Mouse (Mus musculus) forebrain, embryonic 11.5 days (tissue): ENCODE measurements around the gene R3hcc1l. TPM values are rescaled to one million over a fixed set of nuclear protein-coding genes. Genes with fewer than 3 reads are reported as not detected.

Source experiments
- ATAC-seq: fragments of 200-750 bp; cut with Nextera tagmentation; replicated peaks from 2 replicates; pipeline ENCODE4 v1.8.0; 2017; ENCODE audit warnings: moderate TSS enrichment; ENCODE audit not compliant: low FRiP score
- DNase-seq: peaks from one replicate; pipeline ENCODE4 v3.0.0-alpha.2; 2017; ENCODE audit warnings: low spot score
- H3K27ac ChIP-seq: fragments of 300-500 bp; sonication (generic); 2 replicates; pipeline ENCODE4 v1.5.1; 2014; ENCODE audit warnings: low read depth, low read length
- H3K27me3 ChIP-seq: fragments of 300-500 bp; sonication (generic); 2 replicates; pipeline ENCODE4 v1.6.1; 2014; ENCODE audit warnings: mild to moderate bottlenecking, low read length, mixed read lengths; ENCODE audit not compliant: control insufficient read depth, insufficient read depth
- H3K36me3 ChIP-seq: fragments of 300-500 bp; sonication (generic); 2 replicates; pipeline ENCODE4 v1.6.1; 2014; ENCODE audit warnings: mild to moderate bottlenecking, low read length, moderate library complexity, mixed read lengths; ENCODE audit not compliant: control insufficient read depth, insufficient read depth
- H3K4me1 ChIP-seq: fragments of 300-500 bp; sonication (generic); replicated peaks from 2 replicates; pipeline ENCODE4 v1.6.1; 2014; ENCODE audit warnings: low read length, mixed read lengths; ENCODE audit not compliant: control insufficient read depth, insufficient read depth
- H3K4me2 ChIP-seq: fragments of 300-500 bp; sonication (generic); 2 replicates; pipeline ENCODE4 v1.6.1; 2014; ENCODE audit warnings: low read depth, mild to moderate bottlenecking, low read length, moderate library complexity, mixed read lengths; ENCODE audit not compliant: severe bottlenecking
- H3K4me3 ChIP-seq: fragments of 300-500 bp; sonication (generic); 2 replicates; pipeline ENCODE4 v1.5.1; 2014; ENCODE audit warnings: low read depth, low read length
- H3K9ac ChIP-seq: fragments of 300-500 bp; sonication (generic); 2 replicates; pipeline ENCODE4 v1.6.1; 2014; ENCODE audit warnings: low read length
- H3K9me3 ChIP-seq: fragments of 300-500 bp; sonication (generic); 2 replicates; pipeline ENCODE4 v1.6.1; 2016; ENCODE audit warnings: low read length, mixed read lengths; ENCODE audit not compliant: control insufficient read depth
- WGBS: fragments of 180-500 bp; shearing (Covaris S2); extraction: QIAGEN DNeasy Blood & Tissue Kit; methylation state at CpG from one replicate; pipeline ENCODE4 v1.1.7; 2014; 5-methylcytosine and 5-hydroxymethylcytosine counted together
- polyA plus RNA-seq: library from polyadenylated mRNA; unstranded; fragments of >200 nt; fragmentation: Nextera tagmentation; extraction: Ambion mirVana; gene quantifications from 2 replicates; pipeline ENCODE4 v1.2.1, GENCODE M21; 2014

The R3hcc1l gene
- polyA plus RNA-seq, 1 experiment from 2014 or later: 25.7 TPM

DNA sequence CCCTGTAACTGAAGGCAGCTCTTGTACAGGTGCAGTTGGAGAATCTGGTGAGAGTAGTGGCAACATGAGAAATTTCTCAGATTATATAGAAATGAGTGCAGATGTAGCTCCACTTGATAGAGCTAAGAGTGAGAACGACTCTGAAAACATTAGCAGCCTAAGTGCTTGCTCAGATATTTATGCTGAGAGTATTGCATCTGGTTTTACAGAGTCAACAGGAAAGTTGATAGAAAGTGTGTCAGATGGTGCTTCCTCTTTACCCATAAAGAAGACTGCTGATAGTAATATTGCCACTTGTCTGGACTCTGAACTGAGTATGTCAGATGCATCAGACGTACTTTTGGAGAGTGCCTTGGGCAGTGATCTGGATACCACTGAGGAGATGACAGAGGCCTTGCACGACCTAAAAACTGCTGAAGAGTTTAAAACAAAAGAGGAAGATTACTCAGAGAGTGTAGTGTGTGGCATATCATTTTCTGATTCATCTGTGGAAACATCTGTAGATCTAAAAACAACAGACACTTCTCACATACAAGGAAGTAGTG, 45.2 kb downstream of the R3hcc1l start:
- 86% methylated on average over 3 of the region's 3 CpGs for WGBS
- Histone ChIP-seq H3K9me3 (no peaks in the 10 kb centered on the region), H3K27me3 (no peaks in the 10 kb centered on the region), H3K4me2 (no peak overlapping the region), H3K4me1 (no peaks in the 10 kb centered on the region), H3K36me3 (no peaks in the 10 kb centered on the region), H3K4me3 (no peak overlapping the region), H3K9ac (no peak overlapping the region), H3K27ac (no peak overlapping the region)
- ATAC-seq (no peak), DNase-seq (no peak)

DNA sequence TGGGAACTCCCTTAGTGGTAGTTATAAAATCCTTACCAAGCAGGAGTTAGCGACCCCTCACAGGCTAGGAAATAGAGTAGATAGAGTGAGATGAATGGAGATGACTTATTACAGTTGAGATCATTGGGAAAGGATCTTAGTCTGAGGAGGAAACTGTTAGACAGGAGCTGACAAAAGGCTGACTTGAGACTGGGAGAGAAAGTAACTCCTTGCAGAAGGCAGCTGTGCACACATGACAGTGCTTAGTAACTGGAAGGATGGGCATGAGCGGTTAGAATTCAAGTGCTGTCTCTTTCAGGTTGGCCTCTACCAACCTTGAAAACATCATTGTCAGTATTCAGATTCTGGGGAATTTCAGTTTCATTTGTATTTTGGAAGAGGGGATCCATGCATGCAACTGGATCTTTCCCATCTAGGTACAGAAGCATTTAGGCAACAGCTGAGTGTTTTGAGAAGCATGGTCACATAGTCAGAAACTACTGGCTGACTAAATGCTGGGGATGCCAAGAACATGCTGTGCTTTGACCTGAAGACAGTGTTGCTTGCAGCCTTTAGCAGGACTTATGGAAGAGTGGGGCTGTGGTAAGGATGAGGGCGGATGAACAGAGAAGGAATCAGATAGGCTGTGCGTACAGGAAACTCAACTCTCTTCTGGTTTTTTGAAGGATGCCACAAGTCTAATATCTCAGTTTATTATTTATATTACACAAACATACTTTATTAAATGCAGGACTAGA, 47.9 kb downstream of the R3hcc1l start:
- 97% methylated on average over 4 of the region's 4 CpGs for WGBS

DNA sequence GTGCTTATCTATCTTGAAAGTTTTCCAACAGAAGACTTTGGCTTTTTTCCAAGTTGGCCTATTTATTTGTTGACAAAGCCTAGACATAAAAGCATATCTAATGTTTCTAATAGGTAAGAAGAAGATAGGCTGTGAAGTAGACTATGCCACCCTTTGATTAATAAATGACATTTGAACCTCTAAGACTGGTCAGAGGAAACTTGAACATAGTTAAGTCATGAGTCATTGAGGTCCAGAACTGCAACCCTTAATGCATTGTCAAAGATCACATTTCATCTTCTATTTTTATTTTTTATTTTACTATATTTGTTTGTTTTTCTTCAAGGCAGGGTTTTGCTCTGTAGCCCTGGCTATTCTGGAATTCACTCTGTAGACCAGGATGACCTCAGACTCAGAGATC, 48.5 kb downstream of the R3hcc1l start:
- no peaks in the 10 kb centered on the region for H3K4me1 ChIP-seq
- DNase-seq (no peak), ATAC-seq (no peak)
- H3K9me3 ChIP-seq: no peaks in the 10 kb centered on the region
- H3K27ac ChIP-seq: no peak overlapping the region
- no peaks in the 10 kb centered on the region for H3K36me3 ChIP-seq
- no peaks in the 10 kb centered on the region for H3K27me3 ChIP-seq
- H3K4me3 ChIP-seq: no peak overlapping the region
- H3K4me2 ChIP-seq: no peak overlapping the region
- no peak overlapping the region for H3K9ac ChIP-seq

More for the DNA sequence above, 47.9 kb downstream of the R3hcc1l start:
- ATAC-seq: no peak
- Histone ChIP-seq H3K9ac (no peak overlapping the region), H3K4me3 (no peak overlapping the region), H3K9me3 (no peaks in the 10 kb centered on the region), H3K4me1 (no peaks in the 10 kb centered on the region), H3K27ac (no peak overlapping the region), H3K4me2 (no peak overlapping the region), H3K36me3 (no peaks in the 10 kb centered on the region), H3K27me3 (no peaks in the 10 kb centered on the region)
- no peak for DNase-seq

DNA sequence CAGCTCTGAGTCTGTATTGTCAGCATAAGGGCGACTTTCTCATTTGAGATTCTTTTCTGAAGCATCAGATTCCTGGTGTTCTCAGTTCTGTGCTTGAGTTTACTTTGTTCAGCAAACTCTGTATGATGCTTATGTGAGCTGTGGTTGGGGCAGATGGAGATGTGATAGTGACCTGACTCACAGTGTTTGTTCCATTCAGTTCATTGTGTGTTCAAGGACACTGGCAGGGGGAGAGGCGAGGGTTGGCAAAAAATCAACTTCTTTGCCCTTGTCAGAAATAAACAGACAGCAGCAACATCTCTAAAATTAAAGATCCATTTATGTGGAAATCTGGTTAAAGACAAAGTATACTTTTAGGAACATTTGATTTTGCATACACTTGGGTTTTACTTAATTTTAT, 50.5 kb downstream of the R3hcc1l start:
- 84% methylated on average over 2 of the region's 2 CpGs for WGBS
- H3K27me3 ChIP-seq: no peaks in the 10 kb centered on the region

DNA sequence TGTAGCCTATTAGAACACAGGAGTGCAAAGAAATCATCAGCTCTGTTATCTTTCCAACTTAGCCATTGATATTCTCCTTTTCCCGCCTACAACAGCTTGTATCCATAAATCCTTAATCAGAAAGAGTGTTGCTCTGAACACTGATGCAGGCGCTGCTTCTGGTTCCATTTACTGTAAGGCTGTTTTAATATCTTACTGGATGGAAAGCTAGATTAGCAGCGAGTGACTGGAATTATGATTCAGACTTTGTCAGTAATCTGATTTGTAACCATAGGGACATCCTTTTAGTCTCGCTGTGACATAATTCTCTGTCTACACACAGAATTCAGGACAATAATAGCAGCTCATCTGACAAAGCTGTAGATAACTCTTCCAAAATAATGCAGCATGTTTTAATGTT, 52.7 kb downstream of the R3hcc1l start:
- Histone ChIP-seq H3K4me2 (no peak overlapping the region), H3K27ac (no peak overlapping the region), H3K9ac (no peak overlapping the region), H3K4me1 (no peaks in the 10 kb centered on the region), H3K36me3 (no peaks in the 10 kb centered on the region), H3K9me3 (no peaks in the 10 kb centered on the region), H3K27me3 (no peaks in the 10 kb centered on the region), H3K4me3 (no peak overlapping the region)
- ATAC-seq: no peak
- 78% methylated on average over 4 of the region's 4 CpGs for WGBS
- no peak for DNase-seq

More for the DNA sequence above, 50.5 kb downstream of the R3hcc1l start:
- H3K4me2 ChIP-seq: no peak overlapping the region
- H3K9me3 ChIP-seq: no peaks in the 10 kb centered on the region
- no peak overlapping the region for H3K27ac ChIP-seq
- no peak overlapping the region for H3K9ac ChIP-seq
- no peak overlapping the region for H3K4me3 ChIP-seq
- ATAC-seq (no peak), DNase-seq (no peak)
- no peaks in the 10 kb centered on the region for H3K4me1 ChIP-seq
- no peaks in the 10 kb centered on the region for H3K36me3 ChIP-seq

DNA sequence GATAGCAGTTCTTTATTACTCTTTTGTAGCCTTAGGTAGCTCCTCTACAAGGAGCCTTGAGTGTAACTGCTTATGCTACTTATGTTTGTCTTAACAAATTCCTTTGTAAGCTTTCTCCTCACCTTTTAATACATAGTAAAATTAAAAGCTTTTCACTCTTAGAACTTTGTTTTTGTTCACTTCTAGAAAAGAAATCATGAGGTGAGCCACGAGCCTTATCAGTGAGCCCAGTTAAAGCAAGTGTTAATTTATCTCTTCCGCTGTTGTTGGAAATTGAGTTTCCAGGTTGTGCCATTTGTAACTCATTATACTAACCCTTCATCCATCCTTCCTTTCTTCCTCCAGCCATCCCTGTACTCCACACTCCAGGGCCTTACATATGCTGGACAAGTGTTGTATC, 56.8 kb downstream of the R3hcc1l start:
- Histone ChIP-seq H3K4me1 (no peaks in the 10 kb centered on the region), H3K4me2 (no peak overlapping the region), H3K9me3 (no peaks in the 10 kb centered on the region), H3K4me3 (no peak overlapping the region), H3K9ac (no peak overlapping the region), H3K27ac (no peak overlapping the region), H3K36me3 (no peaks in the 10 kb centered on the region), H3K27me3 (no peaks in the 10 kb centered on the region)
- DNase-seq (no peak), ATAC-seq (no peak)
- 86% methylated on average over 2 of the region's 2 CpGs for WGBS

DNA sequence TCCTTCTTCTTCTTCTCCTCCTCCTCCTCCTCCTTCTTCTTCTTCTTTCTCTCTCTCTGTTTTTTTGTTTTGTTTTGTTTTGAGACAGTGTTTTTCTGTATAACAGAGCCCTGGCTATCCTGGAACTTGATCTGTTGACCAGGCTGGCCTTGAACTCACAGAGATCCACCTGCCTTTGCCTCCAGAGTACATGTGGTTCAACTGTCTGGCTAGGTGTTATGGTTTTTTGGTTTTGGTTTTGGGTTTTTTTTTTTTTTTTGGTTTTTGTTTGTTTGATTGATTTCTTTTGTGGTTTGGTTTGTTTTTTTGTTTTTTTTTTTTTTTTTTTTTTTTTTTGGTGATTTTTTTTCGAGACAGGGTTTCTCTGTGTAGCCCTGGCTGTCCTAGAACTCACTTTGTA, 58.3 kb downstream of the R3hcc1l start:
- Histone ChIP-seq H3K4me2 (no peak overlapping the region), H3K27me3 (no peaks in the 10 kb centered on the region), H3K27ac (no peak overlapping the region), H3K9ac (no peak overlapping the region), H3K4me1 (no peaks in the 10 kb centered on the region), H3K9me3 (no peaks in the 10 kb centered on the region), H3K4me3 (no peak overlapping the region), H3K36me3 (no peaks in the 10 kb centered on the region)
- ATAC-seq (no peak), DNase-seq (no peak)
- 71% methylated on average over 1 of the region's 1 CpGs for WGBS

DNA sequence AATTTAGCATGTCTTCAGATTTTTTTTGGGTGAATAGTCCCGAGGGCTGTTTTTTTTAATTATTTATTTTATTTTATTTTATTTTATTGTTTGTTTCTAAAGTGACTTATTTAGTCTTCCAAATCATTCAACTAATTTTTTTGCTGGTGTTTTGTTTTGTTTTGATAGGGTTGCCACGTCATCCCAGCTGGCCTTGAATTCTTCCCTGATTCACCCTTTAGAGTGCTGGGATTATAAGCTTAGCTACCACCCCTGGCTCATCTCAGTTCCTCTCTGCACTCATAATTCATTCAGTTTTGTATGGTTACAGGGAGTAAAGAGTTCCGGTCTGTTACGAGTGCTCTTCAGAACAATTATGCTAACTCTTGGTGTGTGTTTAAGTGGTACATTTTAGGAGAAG, 60.1 kb downstream of the R3hcc1l start:
- 87% methylated on average over 4 of the region's 4 CpGs for WGBS

DNA sequence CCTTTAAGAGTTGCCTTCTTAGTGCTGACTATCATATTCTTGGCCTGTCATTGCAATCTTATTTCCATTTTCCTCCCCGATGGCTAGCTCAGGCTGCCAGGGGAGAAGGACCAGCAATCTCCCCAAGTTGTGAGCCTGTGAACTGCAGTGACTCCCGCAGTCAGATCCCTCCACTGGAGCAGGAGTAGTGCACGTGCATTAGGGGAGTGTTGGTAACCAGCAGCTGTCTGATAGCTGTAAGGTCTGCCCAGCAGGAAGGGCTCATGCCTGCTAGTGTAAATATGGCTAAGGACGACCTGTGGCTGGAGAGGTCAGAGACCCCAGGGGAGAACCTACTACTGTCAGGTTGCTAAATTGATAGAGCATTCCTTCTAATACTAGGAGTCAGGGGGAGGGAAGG, 62.1 kb downstream of the R3hcc1l start:
- DNase-seq: no peak
- Histone ChIP-seq H3K27ac (no peak overlapping the region), H3K4me3 (no peak overlapping the region), H3K4me1 (no peaks in the 10 kb centered on the region), H3K4me2 (no peak overlapping the region), H3K9ac (no peak overlapping the region), H3K36me3 (no peaks in the 10 kb centered on the region), H3K9me3 (no peaks in the 10 kb centered on the region), H3K27me3 (no peaks in the 10 kb centered on the region)
- 60% methylated on average over 4 of the region's 4 CpGs for WGBS
- ATAC-seq: no peak

More for the DNA sequence above, 60.1 kb downstream of the R3hcc1l start:
- no peaks in the 10 kb centered on the region for H3K4me1 ChIP-seq
- no peaks in the 10 kb centered on the region for H3K9me3 ChIP-seq
- no peak overlapping the region for H3K4me3 ChIP-seq
- H3K27ac ChIP-seq: no peak overlapping the region
- no peak overlapping the region for H3K4me2 ChIP-seq
- no peaks in the 10 kb centered on the region for H3K36me3 ChIP-seq
- no peaks in the 10 kb centered on the region for H3K27me3 ChIP-seq
- H3K9ac ChIP-seq: no peak overlapping the region
- no peak for ATAC-seq
- DNase-seq: no peak
